Mouse (Mus musculus) lung, embryonic 14.5 days (tissue): ENCODE measurements around the gene Lmtk2. TPM values are rescaled to one million over a fixed set of nuclear protein-coding genes. Genes with fewer than 3 reads are reported as not detected.

Experiments used
- ATAC-seq: fragments of 200-750 bp; cut with Nextera tagmentation; 2 replicates; pipeline ENCODE4 v1.8.0; 2017; ENCODE audit warnings: mild to moderate bottlenecking, moderate TSS enrichment, moderate library complexity; ENCODE audit not compliant: insufficient read depth
- DNase-seq: peaks from one replicate; pipeline ENCODE4 v3.0.0-alpha.2; 2015
- H3K27ac ChIP-seq: fragments of 300-500 bp; sonication (generic); 2 replicates; pipeline ENCODE4 v1.5.1; 2014; ENCODE audit warnings: low read depth, mild to moderate bottlenecking, moderate library complexity
- H3K27me3 ChIP-seq: fragments of 300-500 bp; sonication (generic); 2 replicates; pipeline ENCODE4 v1.6.1; 2014; ENCODE audit warnings: low read length, control low read depth; ENCODE audit not compliant: insufficient read depth
- H3K36me3 ChIP-seq: fragments of 300-500 bp; sonication (generic); 2 replicates; pipeline ENCODE4 v1.6.1; 2014; ENCODE audit warnings: control low read depth; ENCODE audit not compliant: insufficient read depth
- H3K4me1 ChIP-seq: fragments of 300-500 bp; sonication (generic); 2 replicates; pipeline ENCODE4 v1.6.1; 2014; ENCODE audit warnings: antibody characterized with exemption, control low read depth; ENCODE audit not compliant: insufficient read depth
- H3K4me2 ChIP-seq: fragments of 300-500 bp; sonication (generic); 2 replicates; pipeline ENCODE4 v1.6.1; 2014; ENCODE audit warnings: mild to moderate bottlenecking
- H3K4me3 ChIP-seq: fragments of 300-500 bp; sonication (generic); 2 replicates; pipeline ENCODE4 v1.5.1; 2014; ENCODE audit warnings: low read depth, low read length
- H3K9ac ChIP-seq: fragments of 300-500 bp; sonication (generic); 2 replicates; pipeline ENCODE4 v1.6.1; 2014
- H3K9me3 ChIP-seq: fragments of 300-500 bp; sonication (generic); 2 replicates; pipeline ENCODE4 v1.6.1; 2016; ENCODE audit warnings: low read depth, low read length, control low read depth
- CTCF ChIP-seq: IDR thresholded peaks from 2 replicates; pipeline ENCODE4 v1.5.1; 2016; ENCODE audit warnings: antibody characterized with exemption, low read depth
- WGBS: fragments of 180-500 bp; shearing (Covaris S2); extraction: QIAGEN DNeasy Blood & Tissue Kit; methylation state at CpG from one replicate; pipeline ENCODE4 v1.1.7; 2014; 5-methylcytosine and 5-hydroxymethylcytosine counted together
- polyA plus RNA-seq: library from polyadenylated mRNA; unstranded; fragments of >200 nt; fragmentation: Nextera tagmentation; extraction: Ambion mirVana; gene quantifications from 2 replicates; pipeline ENCODE4 v1.2.1, GENCODE M21; 2014

The Lmtk2 gene
- polyA plus RNA-seq, 1 experiment from 2014 or later: 5.3 TPM

DNA sequence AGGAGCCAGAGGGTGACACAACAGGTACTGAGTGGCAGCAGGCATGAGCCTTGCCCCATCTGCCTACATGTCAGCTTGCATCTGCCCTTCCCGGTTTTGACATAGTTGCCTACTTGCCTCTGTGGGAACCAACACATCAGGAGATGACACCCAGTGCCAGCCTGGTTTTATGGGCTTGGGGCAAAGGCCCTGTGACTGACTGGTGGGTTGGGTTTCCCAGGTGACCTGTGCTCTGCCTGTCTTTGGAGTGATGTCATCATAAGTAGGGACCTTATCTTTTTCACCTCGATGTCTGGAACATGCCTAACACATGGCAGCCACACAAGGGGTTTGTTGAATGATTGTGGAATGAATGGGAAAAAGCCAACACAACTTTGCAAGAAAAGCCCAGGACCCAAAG is 11.9 kb upstream of the Lmtk2 start:
- H3K27ac ChIP-seq: no peak overlapping the region
- no peak for ATAC-seq

DNA sequence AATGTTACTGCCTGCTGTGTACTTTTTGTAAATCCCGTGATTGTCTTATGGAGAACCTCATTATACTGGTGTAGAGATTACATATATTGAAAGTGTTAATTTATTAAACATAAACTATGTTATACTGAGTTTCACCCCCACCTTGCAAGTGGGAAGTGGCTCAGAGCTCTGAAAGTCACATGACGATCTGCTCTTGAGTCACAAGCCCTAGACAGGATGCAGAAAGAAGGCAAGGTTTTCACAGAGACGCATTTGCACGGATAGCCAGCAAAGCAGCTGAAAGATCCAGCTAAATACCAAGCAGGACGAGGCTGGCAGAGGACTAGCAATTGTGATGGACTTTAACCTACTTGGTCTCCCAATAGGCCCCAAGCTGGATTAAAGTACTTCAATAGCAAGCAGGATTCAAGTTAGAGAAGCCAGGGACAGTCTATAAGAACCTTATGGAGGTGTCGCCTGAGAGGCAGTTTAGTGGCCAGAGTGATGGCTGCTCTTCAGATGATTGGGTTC is 4.7 kb upstream of the Lmtk2 start:
- H3K36me3 ChIP-seq: no peaks in the 10 kb centered on the region
- TF ChIP-seq CTCF: no peak
- no peak for DNase-seq
- H3K4me3 ChIP-seq: no peak overlapping the region
- H3K27me3 ChIP-seq: no peaks in the 10 kb centered on the region
- H3K9me3 ChIP-seq: no peaks in the 10 kb centered on the region
- H3K9ac ChIP-seq: no peak overlapping the region
- H3K27ac ChIP-seq: no peak overlapping the region
- no peaks in the 10 kb centered on the region for H3K4me1 ChIP-seq
- 71% methylated on average over 6 of the region's 6 CpGs for WGBS
- no peak overlapping the region for H3K4me2 ChIP-seq
- ATAC-seq: no peak

More for the DNA sequence above, 11.9 kb upstream of the Lmtk2 start:
- no peak for DNase-seq
- 76% methylated on average over 2 of the region's 2 CpGs for WGBS
- Histone ChIP-seq H3K4me3 (no peak overlapping the region), H3K4me1 (no peaks in the 10 kb centered on the region), H3K9ac (no peak overlapping the region), H3K9me3 (no peaks in the 10 kb centered on the region), H3K27me3 (no peaks in the 10 kb centered on the region), H3K36me3 (no peaks in the 10 kb centered on the region), H3K4me2 (no peak overlapping the region)
- no peak for TF ChIP-seq CTCF

GRCm38 (mm10) chr5:144097902-144098639 is 2.2 kb upstream of the Lmtk2 start:
- no peaks in the 10 kb centered on the region for H3K9me3 ChIP-seq
- no peaks in the 10 kb centered on the region for H3K27me3 ChIP-seq
- ATAC-seq: no peak
- TF ChIP-seq CTCF: no peak
- H3K36me3 ChIP-seq: no peaks in the 10 kb centered on the region
- no peak overlapping the region for H3K27ac ChIP-seq
- no peak overlapping the region for H3K4me3 ChIP-seq
- H3K4me1 ChIP-seq: no peaks in the 10 kb centered on the region; the same call in 1 of the 2 replicates
- H3K4me2 ChIP-seq: no peak overlapping the region
- WGBS: 52% methylated on average over 16 of the region's 16 CpGs
- no peak overlapping the region for H3K9ac ChIP-seq
- DNase-seq: no peak

GRCm38 (mm10) chr5:144098640-144098929 is 1.7 kb upstream of the Lmtk2 start:
- Histone ChIP-seq H3K4me1 (no peaks in the 10 kb centered on the region; the same call in 1 of the 2 replicates), H3K9me3 (no peaks in the 10 kb centered on the region), H3K4me2 (no peak overlapping the region), H3K27me3 (no peaks in the 10 kb centered on the region), H3K4me3 (no peak overlapping the region), H3K9ac (no peak overlapping the region), H3K27ac (no peak overlapping the region), H3K36me3 (no peaks in the 10 kb centered on the region)
- ATAC-seq (no peak), DNase-seq (no peak)
- TF ChIP-seq CTCF: no peak
- WGBS: 23% methylated on average over 8 of the region's 8 CpGs

- no peak for TF ChIP-seq CTCF
- 2% methylated on average over 20 of the region's 20 CpGs for WGBS
- Histone ChIP-seq H3K4me2 (peak overlapping the region; percentile 87), H3K9me3 (no peaks in the 10 kb centered on the region), H3K4me1 (no peaks in the 10 kb centered on the region; the same call in 1 of the 2 replicates), H3K4me3 (peak overlapping the region; percentile 97), H3K36me3 (no peaks in the 10 kb centered on the region), H3K27me3 (no peaks in the 10 kb centered on the region), H3K9ac (peak overlapping the region; percentile 85), H3K27ac (no peak overlapping the region)
- DNase-seq (peak; percentile 17), ATAC-seq (no peak)
Observed at GRCm38 (mm10) chr5:144100948-144101347, 712 bp downstream of the Lmtk2 start.

- Histone ChIP-seq H3K9me3 (no peaks in the 10 kb centered on the region), H3K4me2 (no peak overlapping the region), H3K4me1 (no peaks in the 10 kb centered on the region; the same call in 1 of the 2 replicates), H3K36me3 (no peaks in the 10 kb centered on the region), H3K27me3 (no peaks in the 10 kb centered on the region), H3K4me3 (no peak overlapping the region), H3K27ac (no peak overlapping the region), H3K9ac (no peak overlapping the region)
- DNase-seq (peak; percentile 29), ATAC-seq (no peak)
- no peak for TF ChIP-seq CTCF
- 62% methylated on average over 9 of the region's 9 CpGs for WGBS
Observed at GRCm38 (mm10) chr5:144105070-144105469, 4.8 kb downstream of the Lmtk2 start.

- Histone ChIP-seq H3K4me2 (no peak overlapping the region), H3K9ac (no peak overlapping the region), H3K27me3 (no peaks in the 10 kb centered on the region), H3K9me3 (no peaks in the 10 kb centered on the region), H3K4me1 (no peaks in the 10 kb centered on the region; the same call in 1 of the 2 replicates), H3K36me3 (no peaks in the 10 kb centered on the region), H3K27ac (no peak overlapping the region), H3K4me3 (no peak overlapping the region)
- no peak for ATAC-seq
- 74% methylated on average over 6 of the region's 6 CpGs for WGBS
- DNase-seq: no peak
- no peak for TF ChIP-seq CTCF
Observed at GRCm38 (mm10) chr5:144105471-144106129, 5.4 kb downstream of the Lmtk2 start.
